Mouse (Mus musculus) thymus, adult 2 months (tissue): ENCODE data around the gene Hist1h4f. TPM values are rescaled to one million over a fixed set of nuclear protein-coding genes. Genes with fewer than 3 reads are reported as not detected.
A peak's percentile ranks its signal among the peaks of the same experiment; 100 is the strongest.

Experiments
- DNase-seq: peaks from one replicate; pipeline ENCODE4 v3.0.0; 2021
- H3K27ac ChIP-seq: fragments of 200-500 bp; 2 replicates; pipeline ENCODE4 v1.5.1; 2012; ENCODE audit warnings: low read length, control low read depth; ENCODE audit not compliant: control insufficient read depth, insufficient read depth
- H3K27me3 ChIP-seq: fragments of 200-500 bp; 2 replicates; pipeline ENCODE4 v1.6.1; 2012; ENCODE audit warnings: mild to moderate bottlenecking, low read length, moderate library complexity, mixed read lengths; ENCODE audit not compliant: control insufficient read depth, insufficient read depth
- H3K36me3 ChIP-seq: fragments of 200-500 bp; 2 replicates; pipeline ENCODE4 v1.6.1; 2012; ENCODE audit warnings: mild to moderate bottlenecking, low read length, moderate library complexity; ENCODE audit not compliant: control insufficient read depth, insufficient read depth
- H3K4me1 ChIP-seq: fragments of 200-500 bp; replicated peaks from 2 replicates; pipeline ENCODE4 v1.6.1; 2012; ENCODE audit warnings: low read length; ENCODE audit not compliant: control insufficient read depth, insufficient read depth
- H3K4me3 ChIP-seq: fragments of 200-500 bp; 2 replicates; pipeline ENCODE4 v1.5.1; 2012; ENCODE audit warnings: mild to moderate bottlenecking, low read length, control low read depth, moderate library complexity; ENCODE audit not compliant: control insufficient read depth, insufficient read depth
- CTCF ChIP-seq: fragments of 200-500 bp; IDR thresholded peaks from 2 replicates; pipeline ENCODE4 v1.5.1; 2012; ENCODE audit warnings: mild to moderate bottlenecking, control low read depth, low read length, moderate library complexity, borderline replicate concordance; ENCODE audit not compliant: control insufficient read depth, poor library complexity, insufficient read depth; ENCODE audit errors: extremely low read depth
- POLR2A ChIP-seq: fragments of 200-500 bp; IDR thresholded peaks from 2 replicates; pipeline ENCODE4 v1.6.1; 2012; ENCODE audit warnings: mild to moderate bottlenecking, low read length, control low read depth, moderate library complexity; ENCODE audit not compliant: control insufficient read depth, poor library complexity, insufficient read depth; ENCODE audit errors: extremely low read depth
- WGBS: fragments of 180-500 bp; shearing (Covaris S2); methylation state at CpG from one replicate; pipeline ENCODE4 v1.1.7; 2018; 5-methylcytosine and 5-hydroxymethylcytosine counted together
- polyA plus RNA-seq: library from polyadenylated mRNA; depleted of rRNA; stranded (reverse); fragments of >200 nt; gene quantifications from 2 replicates; pipeline ENCODE4 v1.2.3, GENCODE M21; 2012

The Hist1h4f gene
- polyA plus RNA-seq, 1 experiment, result 208 TPM

DNA sequence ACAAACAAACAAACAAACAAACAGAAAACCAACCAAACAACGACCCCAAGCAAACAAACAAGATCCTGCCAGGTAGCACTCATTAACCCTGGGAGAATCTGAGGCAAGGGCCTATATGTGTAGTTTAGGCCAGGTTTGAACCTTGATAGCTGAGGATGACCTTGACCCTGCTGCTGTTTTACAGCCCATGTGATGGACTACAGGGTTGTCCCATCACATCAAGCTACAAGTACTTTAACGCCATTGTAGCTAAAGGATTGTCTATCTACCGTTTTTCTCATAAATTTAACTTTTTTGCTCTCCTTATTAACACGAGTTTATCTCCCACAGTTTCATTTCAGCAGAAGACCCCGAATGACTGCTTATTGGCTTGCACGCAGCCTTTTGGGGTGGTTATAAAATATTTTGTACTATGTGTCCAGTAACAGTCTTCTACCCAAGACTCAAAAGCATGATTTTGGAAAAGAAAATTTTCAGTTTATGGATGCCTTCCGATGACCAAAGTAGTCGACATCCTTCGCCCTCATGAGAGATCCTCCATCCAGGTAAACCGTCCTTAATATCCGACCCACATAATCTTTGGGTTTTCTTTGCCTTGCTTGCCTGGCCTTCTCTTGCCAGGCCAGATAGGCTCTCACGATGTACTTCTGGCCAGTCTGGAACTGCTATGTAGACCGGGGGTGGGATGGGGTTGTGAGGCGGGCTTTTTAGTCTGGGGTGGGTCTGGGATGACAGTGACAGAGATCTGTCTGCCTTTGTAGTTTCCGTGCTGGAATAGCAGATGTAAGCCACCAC is 35.4 kb downstream of the Hist1h4f start:
- no peak for DNase-seq
- Histone ChIP-seq H3K36me3 (no peaks in the 10 kb centered on the region), H3K4me3 (no peak overlapping the region), H3K4me1 (peaks cover 2% of the 10 kb centered on the region), H3K27ac (no peak overlapping the region), H3K27me3 (no peaks in the 10 kb centered on the region)
- no peak for TF ChIP-seq POLR2A
- no peak for TF ChIP-seq CTCF
- 75% methylated on average over 15 of the region's 15 CpGs for WGBS

DNA sequence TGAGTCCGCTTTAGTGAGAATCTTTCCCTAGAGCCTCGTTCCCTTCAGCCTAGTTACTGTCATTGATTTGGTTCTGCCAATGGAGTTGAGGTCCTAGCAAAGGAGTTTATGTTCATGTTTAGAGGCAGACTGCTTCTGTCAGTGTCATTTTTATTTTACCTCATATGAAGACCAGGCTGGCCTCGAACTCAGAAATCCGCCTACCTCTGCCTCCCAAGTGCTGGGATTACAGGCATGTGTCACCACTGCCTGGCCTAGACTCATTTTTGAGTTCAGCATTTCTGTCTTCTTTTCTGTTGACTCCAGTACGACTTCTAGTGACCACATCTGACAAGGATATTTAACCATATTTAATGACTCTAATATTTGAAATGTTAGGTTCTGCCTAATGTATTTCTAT is 36.2 kb downstream of the Hist1h4f start:
- Histone ChIP-seq H3K4me1 (peaks cover 2% of the 10 kb centered on the region), H3K27ac (no peak overlapping the region), H3K27me3 (no peaks in the 10 kb centered on the region), H3K36me3 (no peaks in the 10 kb centered on the region), H3K4me3 (no peak overlapping the region)
- 88% methylated on average over 5 of the region's 5 CpGs for WGBS
- TF ChIP-seq POLR2A (no peak), CTCF (no peak)
- no peak for DNase-seq

DNA sequence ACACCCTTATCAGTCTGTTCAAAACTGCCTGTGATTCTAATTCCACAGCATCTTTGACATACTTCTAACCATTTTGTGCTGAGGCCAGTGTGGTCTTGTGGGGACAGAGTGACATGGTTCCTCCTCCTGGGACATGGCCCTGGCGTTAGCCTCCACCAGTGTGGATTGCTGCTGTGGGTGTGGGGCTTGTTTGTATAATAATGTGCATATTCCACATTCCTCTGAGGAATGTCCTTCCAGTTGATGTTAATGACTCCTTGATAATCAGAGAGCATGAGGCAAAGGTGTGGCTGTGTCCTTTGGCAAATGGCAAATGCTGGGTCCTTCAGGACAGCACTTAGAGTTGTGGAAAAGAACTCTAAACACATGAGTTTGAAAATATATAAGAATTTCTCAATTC is 37.9 kb downstream of the Hist1h4f start:
- Histone ChIP-seq H3K4me1 (peaks cover 2% of the 10 kb centered on the region), H3K27me3 (no peaks in the 10 kb centered on the region), H3K36me3 (no peaks in the 10 kb centered on the region), H3K27ac (no peak overlapping the region), H3K4me3 (no peak overlapping the region)
- no peak for DNase-seq
- 95% methylated on average over 1 of the region's 1 CpGs for WGBS
- TF ChIP-seq CTCF, result no peak

DNA sequence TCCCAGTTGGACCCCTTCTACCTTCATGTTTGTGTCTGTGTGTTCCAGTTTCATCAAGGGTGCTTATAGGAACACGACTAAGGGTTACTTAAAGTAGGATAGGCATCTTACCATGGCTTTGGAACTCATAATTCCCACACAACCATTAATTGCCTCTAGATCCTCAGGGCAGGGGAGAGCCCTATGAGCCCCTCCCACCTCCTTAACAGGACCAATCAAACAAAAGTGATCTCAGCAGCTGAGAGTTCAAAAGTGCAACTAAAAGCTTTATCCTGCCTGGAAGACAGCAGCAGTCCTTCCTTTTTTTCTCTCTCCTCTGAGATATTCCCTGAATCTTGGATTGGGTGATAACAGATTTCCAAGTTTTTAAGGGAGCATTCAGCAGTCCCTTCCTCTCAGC is 41.3 kb downstream of the Hist1h4f start:
- TF ChIP-seq CTCF (no peak), POLR2A (no peak)

DNA sequence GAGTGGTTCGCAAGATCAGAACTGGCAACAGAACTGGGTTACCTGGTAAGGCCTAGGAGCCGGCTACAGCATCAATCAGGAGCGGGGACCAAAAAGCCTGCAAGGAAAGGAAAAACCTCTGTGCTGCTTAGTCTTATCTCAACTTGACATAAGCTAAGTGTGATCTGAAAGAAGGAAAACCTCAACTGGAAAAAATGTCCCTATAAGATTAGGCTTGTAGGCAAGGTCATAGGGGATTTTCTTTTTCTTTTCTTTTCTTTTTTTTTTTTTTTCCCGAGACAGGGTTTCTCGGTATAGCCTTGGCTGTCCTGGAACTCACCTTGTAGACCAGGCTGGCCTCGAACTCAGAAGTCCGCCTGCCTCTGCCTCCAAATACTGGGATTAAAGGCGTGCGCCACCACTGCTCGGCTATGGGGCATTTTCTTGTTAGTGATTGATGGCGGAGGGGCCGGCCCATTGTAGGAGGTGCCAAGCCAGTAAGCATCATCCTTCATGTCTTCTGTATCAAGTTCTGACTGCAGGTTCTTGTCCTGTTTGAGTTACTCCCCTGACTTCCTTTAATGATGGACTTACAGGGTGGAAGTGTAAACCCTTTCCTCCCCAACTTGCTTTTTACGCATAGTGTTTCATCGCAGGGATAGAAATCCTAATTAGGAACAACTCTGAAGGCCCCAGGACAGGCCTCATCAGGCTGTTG is 44.5 kb downstream of the Hist1h4f start:
- Histone ChIP-seq H3K36me3 (no peaks in the 10 kb centered on the region), H3K27ac (no peak overlapping the region), H3K4me3 (no peak overlapping the region), H3K4me1 (peaks cover 3% of the 10 kb centered on the region), H3K27me3 (no peaks in the 10 kb centered on the region)
- DNase-seq, result no peak
- TF ChIP-seq POLR2A (no peak), CTCF (no peak)
- 85% methylated on average over 14 of the region's 14 CpGs for WGBS

More for the DNA sequence above, 41.3 kb downstream of the Hist1h4f start:
- H3K36me3 ChIP-seq, result no peaks in the 10 kb centered on the region
- WGBS, result 65% methylated on average over 1 of the region's 1 CpGs
- no peak for DNase-seq
- no peaks in the 10 kb centered on the region for H3K27me3 ChIP-seq
- H3K4me1 ChIP-seq, result peaks cover 3% of the 10 kb centered on the region
- no peak overlapping the region for H3K4me3 ChIP-seq
- H3K27ac ChIP-seq, result no peak overlapping the region

DNA sequence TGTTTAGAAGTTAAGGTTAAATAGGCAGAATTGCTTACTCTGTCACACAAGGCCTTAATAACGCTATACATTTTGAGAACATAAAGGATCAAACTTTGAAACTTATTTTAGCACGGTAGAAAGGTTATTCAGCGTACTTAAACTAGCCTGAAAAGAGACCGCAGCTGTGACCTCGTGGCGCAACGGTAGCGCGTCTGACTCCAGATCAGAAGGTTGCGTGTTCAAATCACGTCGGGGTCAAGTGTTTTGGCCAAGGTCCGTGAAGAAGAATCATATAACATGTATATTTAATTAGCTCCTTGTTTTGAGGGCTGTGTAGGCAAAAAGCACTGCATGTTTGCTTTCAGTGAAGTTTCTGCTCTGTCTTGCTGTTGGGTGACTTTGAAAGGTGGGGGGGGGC is 45.1 kb downstream of the Hist1h4f start:
- H3K4me3 ChIP-seq, result no peak overlapping the region
- peaks cover 3% of the 10 kb centered on the region for H3K4me1 ChIP-seq
- WGBS, result 61% methylated on average over 13 of the region's 13 CpGs
- peak; percentile 33 for DNase-seq
- no peak for TF ChIP-seq CTCF
- no peak for TF ChIP-seq POLR2A
- no peaks in the 10 kb centered on the region for H3K27me3 ChIP-seq
- no peak overlapping the region for H3K27ac ChIP-seq
- H3K36me3 ChIP-seq, result no peaks in the 10 kb centered on the region

DNA sequence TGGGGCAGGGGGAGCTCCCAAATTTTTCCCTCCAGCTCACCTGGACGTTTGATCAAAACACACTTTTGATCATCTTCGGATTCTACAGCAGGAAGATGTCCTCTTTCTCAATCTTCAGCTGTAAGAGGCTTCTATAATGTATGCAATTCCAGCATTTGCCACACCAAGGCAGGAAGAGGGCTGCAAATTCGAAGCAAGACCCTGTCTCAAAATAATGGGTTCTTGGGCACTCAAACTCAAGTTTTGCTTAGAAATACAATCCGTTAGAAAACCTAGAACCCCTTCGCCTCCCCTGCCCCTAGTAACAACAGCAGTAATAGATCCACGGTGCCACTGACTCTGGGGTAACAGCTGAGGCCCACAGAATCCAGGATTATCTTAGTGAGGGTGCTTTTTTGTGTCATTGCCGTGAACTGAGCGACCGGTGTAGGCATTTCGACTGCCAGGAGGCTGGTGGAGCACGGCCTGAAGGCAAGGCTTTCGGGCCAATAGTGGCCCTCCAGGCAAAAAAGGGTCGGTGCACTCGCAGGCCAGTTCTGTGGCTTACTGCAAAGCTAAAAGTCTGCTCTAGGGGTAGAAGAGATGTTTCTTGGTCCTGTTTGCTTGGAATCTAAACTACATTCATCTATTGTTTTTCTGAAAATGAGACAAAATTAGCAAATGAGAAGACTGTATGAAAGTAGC is 45.6 kb downstream of the Hist1h4f start:
- Histone ChIP-seq H3K36me3 (no peaks in the 10 kb centered on the region), H3K4me3 (no peak overlapping the region), H3K4me1 (peaks cover 3% of the 10 kb centered on the region), H3K27me3 (no peaks in the 10 kb centered on the region), H3K27ac (no peak overlapping the region)
- TF ChIP-seq CTCF (no peak), POLR2A (no peak)
- no peak for DNase-seq
- WGBS, result 78% methylated on average over 14 of the region's 14 CpGs
